Mouse (Mus musculus): ENCODE measurements around the gene Tmem220.
"Not testable (repeated sequence)": the region's sequence is repeated elsewhere in the genome, so short reads cannot be mapped to it uniquely, and the experiment has no call there.

Tmem220 gene

DNA sequence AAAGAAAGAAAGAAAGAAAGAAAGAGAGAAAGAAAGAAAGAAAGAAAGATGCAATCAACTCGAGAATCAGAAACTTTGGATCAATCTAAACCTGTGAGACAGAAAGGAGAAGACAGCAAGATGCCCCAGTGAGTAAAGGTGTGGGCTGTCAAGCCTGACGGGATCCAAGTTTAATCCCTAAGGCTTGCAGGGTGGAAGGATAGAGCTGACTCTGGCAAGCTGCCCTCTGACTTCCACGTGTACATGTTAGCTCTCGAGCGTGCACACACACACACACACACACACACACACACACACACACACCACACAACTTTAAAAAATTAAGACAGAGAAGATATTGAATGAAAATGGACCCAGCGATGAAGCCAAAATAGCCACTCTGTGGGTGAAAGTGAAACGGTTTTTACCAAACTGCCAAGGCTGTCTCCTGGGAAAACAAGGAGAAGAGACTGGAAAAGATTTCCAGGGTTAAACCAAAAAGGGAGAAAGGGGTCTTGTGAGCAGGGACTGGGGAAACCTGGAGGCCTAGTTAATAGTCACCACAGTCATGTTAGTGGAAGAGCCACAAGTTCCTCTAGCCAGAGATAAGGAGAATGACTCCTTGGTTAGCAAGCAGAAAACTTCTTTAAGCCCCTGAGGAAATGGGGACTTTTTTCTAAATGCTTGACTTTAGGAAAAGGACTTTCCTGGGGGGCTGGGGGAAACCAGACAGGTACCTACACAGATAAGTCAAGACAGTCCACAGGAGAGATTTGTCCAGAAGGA is 5.1 kb upstream of the Tmem220 start:
- no peak for DNase-seq (ENCODE audit: low spot score)

DNA sequence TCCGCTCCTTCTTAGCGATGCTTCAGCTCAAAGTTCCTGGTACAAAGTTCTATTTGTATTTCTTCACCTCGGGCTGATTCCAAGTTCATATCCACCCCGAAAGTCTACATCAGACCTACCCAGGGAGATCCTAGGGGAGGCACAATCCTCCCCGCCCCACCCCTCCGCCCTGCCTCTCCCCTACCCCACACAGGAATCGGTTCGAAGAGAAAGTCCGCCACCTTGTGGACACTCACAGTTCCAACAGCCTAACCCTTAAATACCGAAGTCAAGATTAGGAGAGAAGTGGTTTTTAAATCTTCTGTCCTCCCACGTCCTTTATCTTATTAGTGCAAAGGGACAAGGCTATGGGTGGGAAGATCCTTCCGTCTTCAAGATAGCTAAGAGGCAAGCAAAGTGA is 4.0 kb upstream of the Tmem220 start:
- peak; percentile 81 for DNase-seq (ENCODE audit: low spot score)

DNA sequence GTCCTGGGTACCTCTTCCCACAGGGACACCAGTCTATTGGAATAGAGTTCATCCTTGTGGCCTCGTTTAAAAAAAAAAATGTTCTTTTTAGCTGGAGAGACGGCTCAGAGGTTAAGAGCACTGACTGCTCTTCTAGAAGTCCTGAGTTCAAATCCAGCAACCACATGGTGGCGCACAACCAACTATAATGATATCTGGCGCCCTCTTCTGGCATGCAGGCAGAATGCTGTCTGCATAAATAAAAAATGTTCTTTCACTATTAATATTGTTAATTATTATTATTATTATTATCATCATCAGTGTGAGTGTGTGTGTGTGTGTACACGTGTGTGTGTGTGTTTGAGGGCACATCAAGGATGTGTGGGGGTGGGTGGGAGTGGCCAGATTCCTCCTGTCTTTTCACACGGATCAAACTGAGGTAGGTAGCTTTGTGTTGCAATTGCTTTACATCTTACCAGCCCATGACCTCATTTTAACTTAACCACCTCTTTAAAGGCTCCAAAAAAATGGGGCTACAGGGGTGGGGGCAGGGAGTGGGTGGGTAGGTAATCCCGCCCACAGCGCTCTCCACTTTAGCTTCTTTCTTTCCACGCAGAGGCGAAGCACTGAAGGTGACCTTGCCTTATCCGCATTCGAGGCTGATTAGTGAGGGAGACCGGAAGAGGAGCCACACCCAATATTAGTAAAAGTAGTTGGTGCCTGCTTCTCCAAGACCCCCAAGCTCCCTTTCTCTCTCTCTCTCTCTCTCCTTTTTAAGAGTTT is 2.4 kb upstream of the Tmem220 start:
- peak; percentile 53 for DNase-seq (ENCODE audit: low spot score)

DNA sequence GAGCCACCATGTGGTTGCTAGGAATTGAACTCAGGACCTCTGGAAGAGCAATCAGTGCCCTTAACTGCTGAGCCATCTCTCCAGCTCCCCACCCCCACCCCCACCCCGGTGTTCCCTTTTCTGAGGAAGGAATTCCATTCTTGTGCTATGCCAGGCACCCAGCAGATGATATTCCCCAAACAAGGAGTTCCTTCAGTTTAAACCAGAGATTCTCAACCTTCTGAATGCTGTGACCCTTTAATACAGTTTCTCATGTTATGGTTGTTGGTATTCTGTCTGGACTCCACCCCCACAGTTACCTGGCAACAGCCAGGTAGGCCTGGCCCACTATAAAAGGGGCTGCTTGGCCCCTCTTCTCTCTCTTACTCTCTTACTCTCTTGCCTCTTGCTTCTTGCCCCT is 1.8 kb upstream of the Tmem220 start:
- DNase-seq (ENCODE audit: low spot score) = not testable (repeated sequence)

DNA sequence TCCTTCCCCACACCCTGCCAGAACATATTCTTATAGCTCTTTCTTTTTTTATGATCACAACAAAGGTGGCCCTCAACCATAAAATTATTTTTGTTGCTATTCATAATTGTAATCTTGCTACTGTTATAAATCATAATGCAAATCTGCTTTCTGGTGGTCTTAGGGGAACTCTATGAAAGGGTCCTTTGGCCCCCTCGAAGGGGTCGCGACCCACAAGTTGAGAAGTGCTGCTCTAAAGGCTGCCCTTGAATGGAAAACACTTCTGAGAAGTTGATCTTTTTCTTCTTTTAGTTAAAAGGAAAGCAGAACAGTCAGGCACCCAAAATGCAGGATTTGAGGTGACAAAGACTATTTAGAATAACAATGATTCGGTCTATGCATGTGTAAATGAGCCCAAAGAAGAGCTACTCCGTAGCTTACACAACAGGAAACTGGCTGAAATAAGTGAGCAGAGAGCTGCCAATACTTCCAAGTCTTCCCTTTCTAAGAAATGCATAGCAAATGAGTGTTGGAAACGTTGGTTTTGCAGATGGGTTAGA is 1.1 kb upstream of the Tmem220 start:
- no peak for DNase-seq (ENCODE audit: low spot score)

DNA sequence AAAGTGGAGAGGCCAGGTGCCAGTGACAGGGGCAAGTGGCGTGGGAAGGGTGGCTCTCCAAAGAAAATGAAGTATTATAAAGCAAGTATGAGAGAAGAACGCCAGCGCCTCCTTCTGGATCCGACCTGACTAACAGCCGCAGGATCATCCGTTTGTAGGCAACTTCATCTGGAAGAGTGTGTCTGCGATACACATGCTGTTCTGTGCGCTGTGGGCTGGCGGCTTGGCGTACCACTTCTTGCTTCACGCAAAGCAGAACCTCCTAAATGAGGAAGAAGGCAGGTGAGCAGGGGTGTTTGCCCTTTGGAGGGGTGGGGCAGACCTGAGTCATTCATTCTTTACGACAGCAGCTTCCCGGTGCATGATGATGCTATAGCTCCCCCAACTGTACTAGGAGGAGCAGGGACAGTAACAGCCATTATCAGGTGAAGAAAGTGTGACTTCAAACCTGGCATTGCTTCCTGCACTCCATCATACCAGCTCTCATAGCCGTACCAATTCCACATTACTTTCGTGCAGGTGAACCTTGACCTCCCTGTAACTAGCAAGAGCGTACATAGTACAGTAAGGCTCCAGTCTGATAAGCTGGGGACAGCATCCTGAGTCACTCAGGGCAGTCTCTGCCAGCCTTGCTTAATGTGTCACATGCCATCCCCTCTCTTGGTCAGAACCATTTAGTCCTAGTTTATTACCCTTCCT is 6.1 kb downstream of the Tmem220 start:
- no peak for DNase-seq (ENCODE audit: low spot score)

DNA sequence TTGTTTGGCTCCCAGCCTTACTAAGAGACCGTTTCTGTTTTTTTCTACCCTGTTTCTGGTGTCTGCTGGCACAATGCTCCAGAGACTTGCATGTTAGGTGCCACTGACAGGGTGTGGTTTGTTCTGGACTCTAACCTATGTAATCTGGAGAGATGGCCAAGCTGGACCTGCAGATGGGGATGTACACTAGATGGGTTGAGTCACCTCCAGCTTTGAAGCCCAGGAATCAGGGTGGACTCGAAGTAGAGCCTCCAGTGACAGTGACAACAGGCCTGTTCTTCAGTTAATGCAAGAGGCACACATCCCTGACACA is 6.6 kb downstream of the Tmem220 start:
- no peak for DNase-seq (ENCODE audit: low spot score)

DNA sequence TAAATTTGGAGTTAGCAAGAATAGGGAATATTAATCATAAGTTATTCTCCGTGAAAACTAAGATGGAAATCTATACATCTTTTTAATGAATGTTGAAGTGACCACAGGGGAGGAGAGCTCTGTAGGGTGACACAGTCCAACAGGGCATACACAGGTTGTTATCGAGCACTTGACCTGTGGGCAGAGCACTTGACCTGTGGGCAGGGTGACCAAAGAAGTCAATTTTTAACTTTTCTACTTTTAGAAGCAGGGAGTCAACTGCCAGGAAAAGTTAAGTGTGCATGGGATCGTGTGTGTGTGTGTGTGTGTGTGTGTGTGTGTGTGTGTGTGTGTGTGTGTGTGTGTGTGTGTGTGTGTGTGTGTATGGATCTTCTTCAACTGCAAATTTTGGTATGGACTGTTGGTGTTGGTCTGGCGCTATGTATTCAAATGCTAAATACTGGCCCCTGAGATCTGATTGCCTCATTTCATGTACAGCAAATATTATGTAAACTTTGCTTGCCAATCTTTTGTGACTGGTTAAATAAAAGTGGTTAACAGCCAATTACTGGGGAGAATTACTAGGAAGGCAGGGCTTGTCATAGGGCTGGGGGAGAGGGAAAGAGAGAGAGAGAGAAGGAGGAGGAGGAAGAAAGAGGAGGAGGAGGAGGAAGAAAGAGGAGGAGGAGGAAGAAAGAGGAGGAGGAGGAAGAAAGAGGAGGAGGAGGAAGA is 10.0 kb downstream of the Tmem220 start:
- no peak for DNase-seq (ENCODE audit: low spot score)

DNA sequence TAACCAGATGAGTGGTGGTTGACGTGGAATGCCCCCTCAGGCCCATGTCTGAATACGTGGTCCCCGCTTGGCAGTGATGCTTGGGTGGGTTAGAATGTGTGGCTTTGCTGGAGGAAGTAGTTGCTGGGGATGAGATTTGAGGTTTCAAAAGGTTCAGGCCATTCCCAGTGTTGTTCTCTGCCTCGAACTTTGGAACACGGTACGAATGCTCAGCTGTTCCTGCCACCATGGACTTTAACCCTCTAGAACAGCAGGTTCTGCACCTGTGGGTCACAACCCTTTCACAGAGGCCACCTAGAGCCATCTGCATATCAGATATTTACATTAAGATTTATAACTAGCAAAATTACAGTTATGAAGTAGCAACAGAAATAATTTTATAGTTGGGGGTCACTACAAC is 11.3 kb downstream of the Tmem220 start:
- no peak for DNase-seq (ENCODE audit: low spot score)

DNA sequence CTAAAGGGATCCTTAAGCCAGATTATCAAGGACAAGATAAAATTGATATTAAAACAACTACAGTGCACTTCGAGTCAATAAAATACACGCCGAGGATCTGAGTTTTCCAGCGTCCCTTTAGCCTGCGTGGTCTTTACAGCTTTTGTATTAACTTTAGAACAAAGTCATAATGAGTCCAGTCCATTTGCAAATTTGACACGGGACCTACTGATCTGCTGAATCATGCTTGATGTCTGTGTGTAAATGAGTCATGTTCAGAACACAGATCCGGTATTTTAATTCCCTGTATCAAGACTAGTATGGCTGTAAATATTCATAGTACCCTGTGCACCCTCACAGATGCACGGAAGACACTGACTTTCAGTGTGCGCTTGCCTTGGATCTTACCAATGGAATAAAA is 11.9 kb downstream of the Tmem220 start:
- no peak for DNase-seq (ENCODE audit: low spot score)

DNA sequence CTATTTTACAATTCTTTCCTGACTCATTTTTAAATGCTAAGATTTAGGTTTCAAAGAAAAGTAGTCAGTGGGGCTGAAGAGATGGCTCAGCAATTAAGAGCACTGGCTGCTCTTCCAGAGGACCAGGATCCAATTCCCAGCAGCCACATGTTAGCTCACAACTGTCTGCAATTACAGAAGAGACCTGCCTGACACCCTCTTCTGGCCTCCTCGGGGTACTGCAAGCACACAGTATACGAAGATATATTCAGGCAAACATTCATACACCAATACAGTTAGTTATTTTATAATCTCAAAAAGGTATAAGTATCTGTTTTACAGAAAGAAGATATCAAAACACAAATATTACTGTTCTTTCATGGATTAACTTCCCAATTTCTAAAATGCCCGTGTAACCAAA is 14.8 kb downstream of the Tmem220 start:
- no peak for DNase-seq (ENCODE audit: low spot score)

DNA sequence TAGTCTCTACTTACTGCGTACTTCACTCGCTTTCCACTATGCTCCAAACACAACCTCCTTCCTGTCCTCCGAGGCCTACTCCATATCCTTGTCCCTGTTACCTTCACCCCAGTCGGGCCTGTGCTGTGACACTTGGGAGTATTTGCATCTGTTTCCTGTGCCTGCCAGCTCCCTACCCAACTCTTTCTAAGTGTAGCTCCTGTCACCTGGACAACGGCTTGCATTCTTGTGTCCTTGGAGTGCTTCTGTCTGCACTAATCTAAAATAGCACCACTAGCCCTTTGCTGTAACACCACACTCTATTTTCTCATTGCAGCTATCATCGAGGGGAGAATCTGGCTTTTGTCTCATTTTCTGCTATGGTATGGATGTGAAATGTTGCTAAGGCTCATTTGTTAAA is 15.5 kb downstream of the Tmem220 start:
- no peak for DNase-seq (ENCODE audit: low spot score)

DNA sequence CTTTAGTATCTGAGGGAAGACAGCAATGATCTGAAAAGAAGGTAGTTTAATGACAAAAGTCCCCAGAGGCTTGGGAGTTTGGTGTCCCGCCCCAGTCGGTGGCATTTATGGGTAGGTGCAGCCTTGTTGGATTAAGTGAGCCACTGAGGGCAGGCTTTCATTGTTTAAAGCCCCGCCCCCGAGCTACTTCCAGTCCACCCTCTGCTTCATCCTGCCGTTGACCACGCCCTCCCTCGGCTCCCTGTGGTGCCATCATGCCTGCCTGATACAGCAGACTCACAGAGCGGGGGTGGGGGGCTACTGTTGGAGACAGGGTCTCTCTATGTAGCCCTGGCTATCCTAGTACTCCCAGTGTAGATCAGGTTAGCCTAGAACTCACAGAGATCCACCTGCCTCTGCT is 18.1 kb downstream of the Tmem220 start:
- peak; percentile 55 for DNase-seq (ENCODE audit: low spot score)

DNA sequence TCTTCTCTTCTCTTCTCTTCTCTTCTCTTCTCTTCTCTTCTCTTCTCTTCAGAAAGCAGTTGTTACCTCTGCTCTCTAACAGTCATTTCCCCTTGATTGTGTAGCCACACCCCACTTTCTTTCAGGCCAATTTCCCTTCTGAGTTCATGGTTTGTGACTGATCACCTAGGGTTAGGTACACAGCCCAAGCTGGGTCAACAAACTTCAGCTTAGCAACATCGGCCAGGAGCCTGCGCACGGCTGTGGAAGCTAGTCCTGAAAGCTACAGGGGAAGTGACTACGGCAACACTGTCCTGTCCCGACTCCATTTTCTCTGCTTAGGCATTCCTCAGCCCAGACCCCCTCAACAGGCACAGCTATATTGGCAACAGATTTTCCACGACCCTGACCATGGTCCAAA is 20.0 kb downstream of the Tmem220 start:
- no peak for DNase-seq (ENCODE audit: low spot score)

DNA sequence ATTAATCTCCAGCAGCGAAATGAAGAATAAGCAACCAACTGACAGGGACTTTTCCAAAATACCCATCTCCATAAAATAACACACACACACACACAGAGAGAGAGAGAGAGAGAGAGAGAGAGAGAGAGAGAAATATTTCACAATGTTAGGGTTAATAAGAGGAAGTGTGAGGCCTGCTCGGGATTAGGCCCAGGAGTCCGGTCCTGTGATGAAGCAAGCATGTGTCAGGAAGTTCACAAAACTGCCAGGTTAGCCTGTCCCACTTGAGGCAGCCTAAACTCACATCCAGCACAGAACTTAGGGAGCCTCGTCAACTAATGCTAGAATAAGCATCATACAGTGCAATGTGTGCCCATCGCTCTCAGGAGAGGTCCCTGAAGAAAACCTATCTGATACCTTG is 22.2 kb downstream of the Tmem220 start:
- no peak for DNase-seq (ENCODE audit: low spot score)

DNA sequence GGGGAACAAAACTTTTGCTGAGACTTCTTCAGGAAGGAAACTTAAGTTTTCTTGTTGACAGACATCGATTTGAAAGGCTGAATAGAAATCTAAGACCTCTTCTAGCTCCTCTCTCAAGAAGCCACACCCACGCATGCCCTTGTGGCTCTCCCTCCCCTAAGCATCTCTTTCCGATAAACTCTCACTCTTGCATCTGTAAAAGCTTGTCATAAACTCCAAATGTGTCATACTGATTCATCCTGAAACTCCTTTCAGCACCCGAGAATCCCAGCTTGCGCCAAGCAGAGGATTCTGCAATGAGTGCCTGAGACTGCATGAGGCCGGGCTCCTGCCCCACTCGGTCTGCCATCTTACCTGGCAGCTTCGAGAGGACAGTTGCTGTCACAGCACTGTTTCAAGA is 23.5 kb downstream of the Tmem220 start:
- no peak for DNase-seq (ENCODE audit: low spot score)

DNA sequence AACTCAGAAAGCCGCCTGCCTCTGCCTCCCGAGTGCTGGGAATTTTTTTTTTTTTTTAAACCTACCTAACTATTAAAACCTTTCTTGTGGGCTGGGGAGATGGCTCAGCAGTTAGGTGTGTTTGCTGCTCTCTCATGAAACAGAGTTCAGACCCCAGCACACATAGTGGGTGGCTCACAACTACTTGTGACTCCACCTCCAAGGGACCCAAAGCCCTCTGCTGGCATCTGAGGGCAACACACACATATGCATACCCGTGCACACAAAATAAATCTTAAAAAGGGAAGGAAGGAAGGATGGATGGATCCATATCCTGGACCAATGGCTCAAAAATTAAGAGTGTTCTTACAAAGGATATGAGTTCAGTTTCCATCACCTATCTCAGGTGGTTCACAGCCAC is 24.3 kb downstream of the Tmem220 start:
- no peak for DNase-seq (ENCODE audit: low spot score)

DNA sequence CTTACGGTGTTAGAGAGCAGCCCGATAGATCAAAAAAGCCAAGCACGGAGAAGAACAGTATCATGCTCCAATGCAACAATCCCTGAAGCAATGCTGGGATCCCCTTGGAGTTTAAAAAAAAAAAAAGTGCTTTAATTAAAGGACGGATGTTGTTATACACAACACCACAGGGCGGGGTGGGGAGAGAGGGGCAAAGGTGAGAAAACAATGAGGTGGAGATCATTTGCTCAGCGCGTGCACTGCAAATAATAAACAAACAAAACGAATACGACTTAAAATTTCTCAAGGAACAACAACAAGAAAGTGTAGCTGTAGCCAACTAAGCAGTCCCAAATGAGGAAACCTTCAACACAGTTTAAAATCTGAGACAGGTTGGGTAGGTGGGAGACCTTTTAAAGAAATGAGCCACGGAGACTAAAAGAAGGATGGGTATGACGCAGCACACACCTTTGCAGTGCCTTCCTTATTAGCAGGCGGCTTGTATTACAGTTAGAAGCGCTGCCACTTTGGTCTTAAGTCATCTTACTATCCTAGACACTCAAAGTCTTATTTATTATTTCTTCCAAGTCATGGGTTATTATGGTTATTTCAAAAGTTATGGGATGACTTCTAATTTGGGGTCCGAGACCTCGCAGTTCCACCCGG is 26.8 kb downstream of the Tmem220 start:
- no peak for DNase-seq (ENCODE audit: low spot score)

DNA sequence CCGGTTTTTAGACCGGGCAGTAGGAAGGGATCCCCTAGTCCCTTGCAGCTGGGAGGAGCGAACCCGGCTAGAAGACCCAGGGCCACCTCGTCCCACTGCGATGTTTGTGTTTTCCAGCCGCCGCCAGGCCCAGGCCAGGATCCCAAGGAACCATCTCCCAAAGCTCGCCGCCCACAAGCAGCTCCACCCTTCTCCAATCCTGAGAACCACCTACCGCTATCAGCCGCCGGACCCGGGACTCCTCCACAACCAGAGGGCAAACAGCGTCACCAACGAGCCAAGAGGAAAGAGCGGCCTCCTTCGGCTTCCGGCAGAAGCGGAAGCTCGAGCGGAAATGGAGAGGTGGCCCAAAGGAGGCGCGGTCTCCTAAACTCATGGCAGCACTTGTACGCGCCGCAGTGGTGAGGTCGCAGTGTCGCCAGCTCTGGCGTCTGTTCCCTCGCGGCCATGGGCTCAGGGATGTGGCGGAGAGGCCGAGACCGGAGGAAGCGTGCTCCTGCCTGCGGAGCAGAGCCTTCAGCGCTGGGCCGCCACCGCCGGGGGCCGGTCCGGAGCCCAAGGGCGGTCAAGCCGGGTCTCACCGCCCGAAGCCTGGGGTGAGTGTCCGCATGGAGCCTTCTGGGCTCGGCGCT is 27.5 kb downstream of the Tmem220 start, which contains the start of the genes Adprm and Sco1:
Gene Adprm (minus strand): TSS at position 274 of the 632 bp plus-strand sequence.
Gene Sco1 (plus strand): TSS at position 350 of the 632 bp plus-strand sequence.
- peak; percentile 87 for DNase-seq (ENCODE audit: low spot score)

DNA sequence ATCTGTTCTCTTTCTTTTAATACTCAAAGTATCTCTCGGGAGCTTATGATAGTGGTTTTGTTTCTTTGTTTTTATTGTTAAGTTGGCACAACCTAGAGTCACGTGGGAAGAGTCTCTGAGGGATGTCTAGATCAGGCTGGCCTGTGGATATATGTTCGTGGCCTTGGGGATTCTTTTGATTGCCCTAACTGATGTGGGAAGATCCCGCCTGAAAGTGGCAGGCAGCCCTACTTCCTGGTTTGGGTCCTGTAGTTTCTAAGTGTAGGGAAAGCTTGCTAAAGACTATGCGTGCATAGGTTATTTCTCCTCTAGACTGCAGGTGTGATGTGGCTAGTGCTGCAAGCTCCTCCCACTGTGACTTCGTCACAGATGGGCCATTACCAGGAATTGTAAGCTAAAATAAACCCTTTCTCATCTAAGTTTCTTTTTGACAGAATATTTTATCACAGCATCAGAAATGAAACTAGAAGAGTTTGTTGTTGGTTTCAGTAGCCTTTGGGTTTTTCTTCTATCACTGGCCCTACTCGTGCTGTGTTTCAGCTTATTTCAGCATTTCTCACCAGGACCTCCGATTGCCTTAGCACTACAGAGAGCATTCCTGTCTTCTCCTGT is 29.9 kb downstream of the Tmem220 start:
- DNase-seq (ENCODE audit: low spot score) = no peak

DNA sequence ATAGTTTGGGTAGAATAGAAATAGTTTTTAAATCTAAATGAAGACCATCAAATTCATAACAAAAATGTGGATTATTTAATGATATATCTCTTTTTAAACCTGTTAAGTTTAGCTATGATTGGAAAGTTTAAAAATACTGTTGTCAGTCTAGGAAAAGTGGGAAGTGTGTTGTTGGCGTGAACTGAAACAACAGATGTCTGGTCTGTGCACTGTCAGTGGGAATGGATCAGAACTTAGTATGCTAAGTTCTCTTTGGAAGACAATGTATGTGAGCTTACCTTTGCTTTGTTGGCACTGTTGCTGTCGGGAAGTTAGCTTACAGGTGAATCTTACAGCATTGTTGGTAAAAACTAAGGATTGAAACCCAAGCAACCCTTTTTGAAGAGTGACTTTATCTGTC is 36.4 kb downstream of the Tmem220 start:
- no peak for DNase-seq (ENCODE audit: low spot score)

All from testis, postnatal 10 days (tissue).